Mouse (Mus musculus) B cell, adult 2 months (primary cell): ENCODE results near the gene Apln.
A peak's percentile ranks its signal among the peaks of the same experiment; 100 is the strongest.

Experiments used
- DNase-seq, 2 experiments: peaks; one replicate each; pipeline ENCODE4 v3.0.0; 2022

The Apln gene

DNA sequence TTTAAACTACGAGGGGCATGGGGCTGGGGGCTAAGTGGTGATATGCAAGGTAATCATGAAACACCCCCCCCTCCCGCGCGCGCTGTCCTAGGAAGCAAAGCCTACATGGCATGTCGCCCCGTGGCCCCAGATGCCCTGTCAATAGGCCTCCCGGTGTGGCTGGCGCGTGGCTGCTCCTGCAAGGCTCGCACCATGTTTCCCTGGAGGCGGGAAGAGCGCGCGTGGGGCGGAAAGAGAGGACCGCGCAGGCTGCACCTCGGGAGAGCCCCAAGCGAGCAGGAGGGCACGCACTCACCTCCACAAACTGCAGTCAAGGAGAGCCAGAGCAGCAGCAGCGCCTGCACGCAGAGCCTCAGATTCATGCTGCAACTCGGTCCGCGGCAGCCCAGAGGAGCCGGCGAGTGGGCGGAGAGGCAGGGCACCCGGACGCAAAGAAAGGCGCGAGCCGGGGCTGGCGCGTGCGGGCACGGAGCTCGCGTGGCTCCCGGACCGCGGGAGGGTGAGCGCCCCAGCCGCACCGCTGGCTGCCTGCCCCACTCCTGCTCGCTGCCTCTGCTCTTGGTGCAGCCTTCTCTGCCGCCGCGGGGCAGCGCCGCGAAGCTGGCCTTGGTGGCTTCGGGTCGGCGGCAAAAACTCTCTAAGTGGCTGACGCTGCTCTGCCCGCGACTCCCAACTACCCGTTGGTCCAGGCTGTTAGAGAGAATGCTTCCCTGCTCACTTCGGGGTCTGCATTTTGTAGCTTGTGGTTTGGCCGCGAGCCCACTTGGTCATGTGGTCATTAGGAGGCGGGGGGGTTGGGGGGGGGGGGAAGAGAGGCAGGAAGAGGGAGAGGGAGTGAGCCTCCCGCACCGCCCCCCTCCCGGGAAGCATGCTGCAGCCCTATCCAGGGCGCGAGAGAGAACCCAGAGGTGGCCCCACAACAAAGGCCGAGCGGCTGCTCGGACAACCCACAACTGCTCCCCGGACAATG is at the start of gene Apln:
Gene Apln, minus strand, starts transcription at position 710 of the 970 bp plus-strand sequence.
- peak; percentile 8 to 35 for DNase-seq

DNA sequence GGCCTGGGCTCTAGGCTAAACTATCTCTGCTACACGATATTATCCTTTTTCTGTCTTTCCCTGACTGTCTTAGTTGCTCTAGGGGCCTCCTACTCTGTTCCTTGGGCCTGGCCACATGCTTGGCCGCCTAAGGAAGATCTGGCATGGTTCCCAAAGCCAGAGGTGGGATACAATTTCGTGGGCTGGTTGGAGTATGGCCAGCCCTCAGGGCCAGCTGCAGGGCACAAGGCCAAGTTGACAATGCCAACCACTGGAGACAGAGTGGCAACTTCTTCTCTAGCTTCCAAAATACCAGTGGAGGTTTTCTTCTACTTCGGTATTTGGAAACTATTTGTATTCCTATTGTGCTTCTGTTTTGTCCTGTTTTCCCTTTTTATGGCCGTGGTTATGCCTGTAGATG is 47.7 kb upstream of the Apln start:
- no peak for DNase-seq

GRCm38 (mm10) chrX:48076806-48077425 is 42.3 kb upstream of the Apln start:
- no peak for DNase-seq

- DNase-seq = no peak
Measured at GRCm38 (mm10) chrX:48074691-48075090, 40.0 kb upstream of the Apln start.

GRCm38 (mm10) chrX:48072401-48072800 is 37.7 kb upstream of the Apln start:
- no peak for DNase-seq

DNA sequence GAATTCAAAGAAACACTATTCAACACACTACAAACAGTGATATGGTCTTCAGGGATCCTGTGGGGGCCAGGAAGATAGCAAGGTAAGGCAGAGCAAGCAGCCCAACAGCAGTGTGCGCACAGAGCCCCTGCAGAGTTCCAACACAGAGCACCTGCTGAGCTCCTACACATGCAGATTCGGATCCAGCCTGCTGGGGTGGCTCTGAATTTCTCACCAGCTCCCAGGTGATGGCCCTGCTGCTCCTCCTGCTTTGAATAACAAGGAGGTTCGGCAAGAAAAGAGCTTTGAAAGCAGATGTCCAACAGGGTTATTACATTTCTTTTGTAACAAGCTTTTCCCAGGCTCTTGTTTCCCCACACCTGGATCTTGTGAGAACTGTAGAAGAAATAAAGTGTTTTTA is 37.3 kb upstream of the Apln start:
- DNase-seq = no peak

- no peak for DNase-seq
Measured at GRCm38 (mm10) chrX:48066891-48067290, 32.2 kb upstream of the Apln start.

DNA sequence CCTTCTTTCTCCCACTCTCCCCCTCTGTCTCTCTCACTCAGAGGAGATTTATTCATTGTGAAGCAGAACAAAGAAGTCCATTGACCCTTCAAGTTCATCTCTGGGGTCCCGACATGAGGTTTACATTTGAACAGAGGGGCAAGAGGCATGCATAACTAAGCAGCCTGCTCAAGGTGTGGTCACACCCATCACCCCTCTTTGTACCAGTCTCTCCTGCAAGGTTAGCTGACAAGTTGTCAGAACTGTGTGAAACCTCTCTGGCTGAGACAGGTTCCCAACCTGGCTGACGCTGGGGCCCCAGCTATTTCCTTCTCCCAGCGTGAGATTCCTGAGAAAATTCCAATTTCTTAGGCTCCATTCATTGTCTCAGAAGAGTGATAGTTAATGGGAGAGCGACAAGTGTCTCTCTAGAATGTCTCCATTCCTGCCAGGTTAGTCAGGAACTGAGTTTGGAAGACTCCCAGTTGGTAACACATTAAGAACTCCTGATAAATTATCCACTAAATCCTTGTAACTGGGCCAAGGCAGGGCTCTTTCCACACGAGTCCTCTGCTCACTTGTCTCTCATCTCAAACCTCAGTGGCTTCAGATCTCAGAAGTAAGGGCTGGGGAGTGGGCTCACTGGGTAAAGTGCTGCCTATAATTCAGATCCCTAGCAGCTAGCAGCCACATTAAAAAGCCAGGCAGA is 29.7 kb upstream of the Apln start:
- no peak for DNase-seq

- DNase-seq = no peak
Measured at GRCm38 (mm10) chrX:48062481-48062880, 27.8 kb upstream of the Apln start.

GRCm38 (mm10) chrX:48054186-48055015 is 19.7 kb upstream of the Apln start:
- peak; percentile 44 to 57 for DNase-seq

DNA sequence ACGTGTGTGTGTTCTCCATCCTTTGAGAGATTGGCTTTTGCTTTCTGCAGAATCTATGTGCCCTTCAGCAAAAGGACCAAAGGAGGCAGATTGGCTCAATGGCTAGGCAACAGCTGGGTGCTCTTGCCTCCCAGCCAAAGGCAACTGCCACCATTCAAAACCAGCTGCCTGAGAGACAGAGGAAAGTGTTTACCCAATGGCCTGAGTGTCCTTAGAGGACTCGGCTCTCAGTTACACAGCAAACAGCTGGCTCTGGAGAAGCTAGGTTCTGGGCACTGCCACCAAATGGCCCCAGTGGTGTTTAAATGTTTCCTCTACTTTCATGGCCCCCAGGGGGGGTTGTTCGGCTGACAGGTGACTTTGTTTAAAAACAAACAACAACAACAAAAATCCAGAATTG is 19.1 kb upstream of the Apln start:
- no peak for DNase-seq

DNA sequence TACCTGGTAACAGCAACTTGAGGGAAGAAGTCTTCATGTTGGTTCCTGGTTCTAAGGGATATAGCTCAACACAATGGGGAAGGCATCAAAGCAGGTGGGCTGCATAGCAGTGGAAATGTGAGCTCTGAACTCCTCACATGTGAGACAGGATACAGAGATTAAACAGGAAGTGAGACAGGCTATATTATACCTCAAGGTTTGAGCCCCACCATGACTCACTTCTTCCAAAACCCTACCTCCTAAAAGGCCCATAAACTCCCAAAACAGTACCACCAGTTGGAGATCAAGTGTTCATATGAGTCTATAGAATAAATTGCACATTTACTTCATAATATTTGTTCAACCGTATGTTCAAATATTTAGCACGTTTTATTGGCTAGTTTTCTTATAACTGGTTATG is 11.7 kb upstream of the Apln start:
- no peak for DNase-seq

- DNase-seq = no peak
Measured at GRCm38 (mm10) chrX:48044261-48044660, 9.6 kb upstream of the Apln start.

DNA sequence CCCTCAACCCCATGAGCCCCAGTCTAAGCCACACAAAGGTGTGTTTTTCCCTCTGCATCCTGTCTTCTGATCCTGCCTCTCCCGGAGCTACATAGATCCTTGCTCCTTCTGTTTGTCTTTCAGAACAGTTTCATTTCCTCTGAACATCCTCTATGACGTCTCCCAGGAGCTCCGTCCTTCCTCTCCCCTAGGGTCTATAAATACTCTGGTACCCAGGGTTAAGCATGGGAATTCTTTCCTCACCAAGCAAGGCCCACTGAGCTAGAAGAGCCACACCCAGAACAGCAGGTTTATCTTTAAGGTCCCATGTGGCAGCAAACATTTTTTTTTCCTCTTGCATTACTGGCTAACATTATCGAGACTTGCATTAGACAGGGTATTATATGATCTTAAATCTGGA is 8.1 kb upstream of the Apln start:
- no peak for DNase-seq

DNA sequence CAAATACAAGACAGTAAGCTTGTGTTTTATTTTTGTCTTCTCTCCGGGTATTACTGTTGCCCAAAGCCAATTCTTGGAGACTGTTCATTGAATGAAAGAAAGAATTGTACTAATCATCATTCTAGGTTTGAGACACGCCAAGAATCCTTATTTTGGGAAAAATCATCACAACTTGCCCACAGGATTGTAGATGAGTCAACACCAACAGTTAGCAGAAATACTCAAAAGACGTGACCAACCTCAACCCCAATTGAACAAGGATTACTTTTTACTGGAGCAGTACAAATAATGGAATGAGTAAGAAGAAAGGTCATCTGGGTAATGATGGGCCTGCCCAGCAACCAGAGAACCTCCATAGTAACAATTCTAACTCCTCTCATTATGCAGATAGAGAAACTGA is 5.7 kb upstream of the Apln start:
- DNase-seq = no peak

GRCm38 (mm10) chrX:48033766-48034143 is 898 bp downstream of the Apln start:
- DNase-seq = no peak

DNA sequence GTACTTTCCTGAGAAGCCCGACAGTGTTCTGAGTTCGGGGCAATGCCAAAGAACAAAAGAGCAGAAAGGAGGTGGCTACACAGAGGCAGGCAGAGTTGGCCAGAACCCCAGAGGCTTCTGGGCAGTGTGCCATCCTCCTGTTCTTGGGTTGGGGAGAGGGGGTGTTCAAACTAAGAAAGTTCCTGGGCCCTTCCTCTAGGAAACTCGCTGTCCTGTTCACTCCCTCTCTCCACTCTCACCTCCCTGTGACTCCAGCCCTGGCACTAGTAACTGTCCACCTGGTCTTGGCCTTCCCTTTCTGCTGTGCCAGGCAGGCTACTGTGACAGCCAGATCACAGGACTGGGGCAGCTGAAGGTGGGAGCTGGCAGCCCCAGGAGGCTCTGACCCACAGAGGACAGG is 1.6 kb downstream of the Apln start:
- no peak for DNase-seq

DNA sequence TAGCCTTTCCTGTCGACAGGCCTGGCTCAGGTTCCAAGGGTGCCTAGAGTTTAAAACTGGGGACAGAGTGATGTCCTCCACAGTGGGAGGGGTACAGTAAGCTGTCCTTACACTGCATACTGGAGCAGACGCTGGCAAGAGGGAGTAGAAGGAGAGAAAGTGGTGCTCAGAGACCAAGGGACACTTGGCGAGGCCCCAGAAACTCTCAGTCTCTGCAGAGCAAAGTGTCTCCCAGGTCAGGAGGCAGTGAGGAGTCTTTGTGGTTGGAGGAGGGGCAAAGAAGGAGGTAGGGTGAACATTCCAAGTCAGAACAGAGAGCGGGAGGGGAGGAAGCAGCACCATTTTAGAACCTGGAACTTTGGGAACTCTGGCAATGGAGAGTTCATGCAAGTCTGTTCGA is 2.8 kb downstream of the Apln start:
- DNase-seq = no peak

DNA sequence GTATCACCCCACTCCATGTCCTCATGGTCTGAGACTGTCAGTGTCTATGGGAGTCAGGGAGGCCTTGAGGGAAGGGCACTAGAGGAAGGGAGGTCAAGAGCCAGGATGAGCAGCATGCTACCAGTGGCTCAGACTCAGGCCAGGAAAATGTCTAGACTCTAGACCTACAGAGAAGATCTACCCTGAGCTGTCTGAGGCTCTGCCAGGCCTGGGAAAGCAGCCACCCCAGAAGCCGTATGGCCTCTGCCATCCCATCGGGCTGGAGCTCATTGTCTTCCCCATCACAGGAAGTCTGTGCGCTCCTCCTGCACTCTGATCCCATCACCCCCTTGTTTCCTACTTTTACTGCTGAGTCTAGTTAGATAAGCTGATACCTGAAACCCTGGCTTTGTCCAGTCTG is 4.1 kb downstream of the Apln start:
- DNase-seq = no peak

DNA sequence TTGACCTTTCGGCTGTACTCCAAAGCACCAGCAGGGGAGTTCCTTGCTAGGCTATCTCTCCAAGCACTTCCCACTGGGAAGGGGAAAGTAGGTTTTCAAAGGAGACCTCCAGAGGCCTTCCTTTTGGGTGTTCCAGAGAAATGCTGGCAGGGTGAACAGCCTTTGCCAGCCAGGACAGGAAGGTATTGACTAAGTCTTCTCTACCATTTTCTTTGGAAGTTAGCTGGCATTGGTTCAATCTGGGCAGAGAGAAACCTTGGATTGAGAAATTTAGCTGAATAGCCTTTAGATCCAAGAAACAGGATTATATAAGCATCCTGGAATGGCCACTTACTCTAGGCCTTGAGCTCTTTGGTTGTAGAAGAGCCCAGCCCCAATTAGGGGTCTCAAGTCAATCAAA is 11.8 kb downstream of the Apln start:
- DNase-seq = no peak

GRCm38 (mm10) chrX:48019940-48020339 is 14.7 kb downstream of the Apln start:
- peak; percentile 78 to 80 for DNase-seq

DNA sequence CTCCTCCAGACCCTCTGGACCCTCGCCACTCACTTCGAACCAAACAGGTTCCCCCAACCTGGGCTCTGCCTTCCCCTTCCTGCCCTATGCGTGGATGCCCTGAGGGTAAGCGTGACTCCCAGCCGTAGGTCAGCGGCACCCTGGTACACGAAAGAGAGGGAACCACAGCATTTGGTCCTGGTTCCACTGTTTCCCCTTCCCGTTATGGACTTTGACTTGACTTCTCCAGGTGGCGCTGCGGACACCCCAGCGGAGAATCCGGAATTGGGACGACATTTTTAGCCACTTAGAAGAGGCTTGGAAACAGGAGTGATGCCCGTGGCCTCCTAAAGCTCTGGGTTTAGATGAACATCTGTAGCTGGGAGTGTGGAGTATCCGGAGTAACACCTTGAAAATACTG is 15.3 kb downstream of the Apln start:
- no peak for DNase-seq
